17 mouse cellular contexts compared by ENCODE assay signal in the genomic region with DNA sequence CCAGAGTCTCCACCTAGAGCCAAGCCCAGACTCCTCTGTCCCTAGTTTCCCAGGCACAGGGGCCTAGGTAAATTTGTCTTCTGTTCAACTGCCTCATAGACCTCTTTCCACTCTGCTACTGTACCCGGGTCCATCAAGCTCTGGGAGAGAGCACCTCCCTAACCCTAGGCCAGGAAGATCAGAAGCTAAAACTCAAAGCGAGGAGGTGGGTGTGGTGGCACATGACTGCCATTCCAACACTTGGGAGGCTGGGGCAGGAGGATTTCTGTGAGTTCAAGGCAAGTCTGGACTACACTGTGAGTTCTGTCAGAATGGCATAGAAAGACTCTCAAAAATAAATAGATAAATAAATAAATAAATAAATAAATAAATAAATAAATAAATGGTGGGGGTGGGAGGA.
"Had no signal": no experiment of that assay in that cellular context is flagged by ENCODE, and none has a peak within 500 bp of the region (broad histone marks: within the 10 kb centered on the region; RNA-seq: fewer than 3 reads in every experiment).

No protein-coding gene starts in this region.

- H3K4me1 ChIP-seq: megakaryocyte, embryonic 14.5 days; neural tube, embryonic 13.5 days; neural tube, embryonic 15.5 days; stomach, embryonic 15.5 days had no signal

- H3K27ac ChIP-seq: lung, embryonic 15.5 days; macrophage; neural tube, embryonic 13.5 days; neural tube, embryonic 15.5 days; stomach, embryonic 15.5 days; stomach, postnatal 0 days had no signal

- H3K9ac ChIP-seq: liver, postnatal 0 days; lung, embryonic 15.5 days; neural tube, embryonic 13.5 days; neural tube, embryonic 15.5 days; stomach, embryonic 15.5 days had no signal

- H3K27me3 ChIP-seq: lung, embryonic 15.5 days; megakaryocyte, embryonic 14.5 days; neural tube, embryonic 13.5 days; neural tube, embryonic 15.5 days; stomach, embryonic 15.5 days had no signal

- H3K4me3 ChIP-seq: lung, embryonic 15.5 days; megakaryocyte, embryonic 14.5 days; myocyte; neural tube, embryonic 13.5 days; neural tube, embryonic 15.5 days; stomach, embryonic 15.5 days had no signal

- H3K36me3 ChIP-seq: lung, embryonic 15.5 days; neural tube, embryonic 13.5 days; neural tube, embryonic 15.5 days; stomach, embryonic 15.5 days had no signal

- DNase-seq: liver, postnatal 0 days; lung, adult 2 months; lung, postnatal 14 days; lung, postnatal 36 days; midbrain, embryonic 14.5 days; right cerebral cortex, postnatal 14 days; thymus, adult 2 months; thymus, postnatal 25 days; thymus, postnatal 4 days had no signal

- H3K9me3 ChIP-seq: lung, embryonic 15.5 days; neural tube, embryonic 13.5 days; neural tube, embryonic 15.5 days; stomach, embryonic 15.5 days had no signal
